Comparison of ENCODE assay signal across 23 mouse cellular contexts in the genomic region with DNA sequence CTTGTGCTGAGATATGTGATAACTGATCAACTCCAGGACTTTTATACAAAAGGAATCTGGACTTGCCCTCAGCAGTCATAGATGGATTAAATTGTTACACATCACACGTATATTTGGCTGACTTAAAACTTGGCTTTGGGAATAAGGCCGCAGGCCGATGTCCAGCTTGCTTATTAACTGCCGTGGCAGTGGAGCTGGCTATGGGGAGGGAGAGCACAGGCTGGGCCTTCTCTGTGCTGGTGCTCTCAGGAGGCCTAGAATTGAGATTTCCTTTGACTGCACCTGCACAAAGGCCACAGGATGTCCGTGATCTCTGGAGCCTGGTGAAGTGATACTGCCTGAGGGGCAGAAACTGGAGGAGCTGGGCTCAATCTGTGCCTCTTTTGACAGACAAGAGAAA. TPM values are rescaled to one million over a fixed set of nuclear protein-coding genes. Genes with fewer than 3 reads are reported as not detected.
"Had no signal": no experiment of that assay in that cellular context is flagged by ENCODE, and none has a peak within 500 bp of the region (broad histone marks: within the 10 kb centered on the region; RNA-seq: fewer than 3 reads in every experiment).

No protein-coding gene starts in this region.

- H3K27ac ChIP-seq: liver, embryonic 13.5 days; macrophage; midbrain, embryonic 13.5 days had no signal

- DNase-seq: liver, embryonic 13.5 days; lung, adult 2 months; thymus, adult 18-20 months; thymus, postnatal 36 days had no signal

- H3K27me3 ChIP-seq: liver, embryonic 13.5 days; midbrain, embryonic 13.5 days had no signal

- H3K4me3 ChIP-seq: liver, embryonic 13.5 days; midbrain, embryonic 13.5 days had no signal

- H3K4me2 ChIP-seq: liver, embryonic 13.5 days; midbrain, embryonic 13.5 days had no signal

- ATAC-seq: intestine, postnatal 0 days; midbrain, embryonic 13.5 days had no signal

- H3K9ac ChIP-seq: liver, embryonic 13.5 days; midbrain, embryonic 13.5 days had no signal

- H3K9me3 ChIP-seq: liver, embryonic 13.5 days; midbrain, embryonic 13.5 days had no signal

RNA-seq across cellular contexts. Expression of a gene that starts 30.0 kb away (rescaled TPM):
- total RNA-seq: left cerebral cortex, postnatal 36 days; liver, adult 2 months; megakaryocyte, adult 5-6 weeks had no signal
- polyA plus RNA-seq: liver, adult 2 months; liver, embryonic 16.5 days; macrophage; small intestine, adult 2 months; testis, adult 2 months had no signal

RNA-seq across cellular contexts. Expression of a gene that starts 44.9 kb away (rescaled TPM):
- total RNA-seq: layer of hippocampus, adult 8-10 months; layer of hippocampus, postnatal 10 days; left cerebral cortex, postnatal 10 days; left cerebral cortex, postnatal 36 days; liver, adult 2 months; megakaryocyte, adult 5-6 weeks; midbrain, postnatal 0 days had no signal
- polyA plus RNA-seq: intestine, embryonic 14.5 days; intestine, postnatal 0 days; large intestine, adult 2 months; limb, embryonic 11.5 days; liver, adult 2 months; liver, embryonic 13.5 days; liver, embryonic 16.5 days; lung, adult 2 months; macrophage; midbrain, embryonic 13.5 days; midbrain, postnatal 0 days; small intestine, adult 2 months; spleen, adult 2 months; stomach, embryonic 16.5 days; testis, adult 2 months; urinary bladder, adult 2 months had no signal
